Mouse (Mus musculus) gastrocnemius, adult 2 months (tissue): ENCODE data around the gene 4933427I04Rik. TPM values are rescaled to one million over a fixed set of nuclear protein-coding genes. Genes with fewer than 3 reads are reported as not detected.

Experiments used
- DNase-seq: peaks from one replicate; pipeline ENCODE4 v3.0.0; 2022
- H3K27ac ChIP-seq: fragments of 200-600 bp; 2 replicates; pipeline ENCODE4 v1.8.1; 2022; ENCODE audit warnings: mild to moderate bottlenecking
- H3K4me3 ChIP-seq: fragments of 200-600 bp; 2 replicates; pipeline ENCODE4 v1.8.1; 2022; ENCODE audit warnings: mild to moderate bottlenecking, moderate library complexity
- CTCF ChIP-seq: fragments of 200-600 bp; IDR thresholded peaks from 2 replicates; pipeline ENCODE4 v1.8.1; 2022; ENCODE audit warnings: antibody characterized with exemption, mild to moderate bottlenecking, moderate library complexity
- intact Hi-C: fragments of 180-260 bp; cut with DNase I; formaldehyde crosslinking; loops from one replicate; pipeline ENCODE4 v1.15.1; 2025
- total RNA-seq, 2 experiments: library from RNA; stranded (reverse); gene quantifications; 2 replicates each; pipeline ENCODE4 v1.2.3; 2021

The 4933427I04Rik gene
- total RNA-seq, 2 experiments from 2014 or later: not detected

DNA sequence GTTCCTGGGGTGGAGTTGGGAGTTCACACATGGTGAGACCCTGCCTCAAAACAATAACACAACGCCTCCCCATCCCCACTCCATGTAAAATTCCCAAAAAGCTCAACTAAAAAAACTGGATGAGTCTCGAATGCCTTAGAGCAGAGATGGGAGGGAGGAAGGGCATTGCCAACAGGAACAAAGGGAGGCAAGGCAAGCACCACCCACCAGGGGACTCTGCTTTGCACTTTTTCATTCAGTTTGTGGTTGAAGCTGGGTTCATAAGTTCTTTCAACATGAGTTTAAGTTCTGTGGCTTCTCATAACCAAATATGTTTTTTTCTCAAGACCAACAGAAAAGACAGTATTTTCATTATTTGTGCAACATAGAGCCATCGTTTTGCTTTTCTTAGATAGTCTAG is 44.0 kb downstream of the 4933427I04Rik start:
- H3K4me3 ChIP-seq: no peak overlapping the region
- TF ChIP-seq CTCF: no peak
- DNase-seq: no peak
- intact Hi-C loops: loop anchor here (5.0 kb wide), 1 partner anchor 316 kb away; no protein-coding TSS in a partner anchor
- H3K27ac ChIP-seq: no peak overlapping the region

DNA sequence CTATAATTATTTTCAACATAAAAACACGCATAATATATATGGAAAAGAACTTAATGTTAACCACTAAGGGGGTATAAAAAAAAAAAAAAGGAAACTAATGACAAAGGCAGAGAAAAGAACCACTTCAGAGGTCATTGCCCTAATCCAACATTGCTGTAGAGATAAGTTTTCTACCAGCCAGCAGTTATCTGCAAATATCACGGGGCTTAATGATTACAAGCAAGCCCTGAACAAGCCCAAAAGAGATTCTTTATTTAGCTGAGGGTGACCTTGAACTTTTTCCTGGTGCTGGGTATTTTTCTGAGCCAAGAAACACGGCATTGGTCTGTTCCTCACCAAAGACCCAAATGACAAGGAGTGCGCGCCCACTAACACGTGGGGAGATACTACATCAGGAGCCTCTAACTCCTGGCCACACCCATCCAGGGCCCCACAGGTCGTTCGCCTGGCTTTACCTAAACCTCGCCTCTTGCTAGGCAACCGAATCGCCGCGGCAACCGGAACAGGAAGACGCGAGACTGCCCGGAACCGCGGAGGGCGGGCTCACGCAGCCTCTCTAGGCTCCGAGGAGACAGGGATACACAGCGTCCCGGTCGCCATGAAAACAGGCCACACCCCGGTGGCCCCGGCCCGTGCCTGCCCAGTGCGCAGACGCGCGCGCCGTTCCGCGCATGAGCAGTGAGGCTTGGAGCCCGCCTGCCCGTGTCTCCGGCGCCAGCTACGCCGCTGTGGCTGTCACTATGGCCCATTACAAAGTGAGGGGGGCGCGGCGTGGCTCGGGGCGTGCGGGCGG is 45.0 kb downstream of the 4933427I04Rik start, which contains the start of gene Mycbp:
TSS of gene Mycbp (plus strand) at position 500 of the 793 bp plus-strand sequence.
- no peak for TF ChIP-seq CTCF
- peak within 1 kb of the TSS; percentile 87 for H3K27ac ChIP-seq
- intact Hi-C loops: loop anchor here (2.0 to 5.0 kb wide), 2 partner anchors 317 to 1018 kb away; partner anchors contain the start of gene Cap1
- peak; percentile 100 for DNase-seq
- H3K4me3 ChIP-seq: peak within 1 kb of the TSS; percentile 88

DNA sequence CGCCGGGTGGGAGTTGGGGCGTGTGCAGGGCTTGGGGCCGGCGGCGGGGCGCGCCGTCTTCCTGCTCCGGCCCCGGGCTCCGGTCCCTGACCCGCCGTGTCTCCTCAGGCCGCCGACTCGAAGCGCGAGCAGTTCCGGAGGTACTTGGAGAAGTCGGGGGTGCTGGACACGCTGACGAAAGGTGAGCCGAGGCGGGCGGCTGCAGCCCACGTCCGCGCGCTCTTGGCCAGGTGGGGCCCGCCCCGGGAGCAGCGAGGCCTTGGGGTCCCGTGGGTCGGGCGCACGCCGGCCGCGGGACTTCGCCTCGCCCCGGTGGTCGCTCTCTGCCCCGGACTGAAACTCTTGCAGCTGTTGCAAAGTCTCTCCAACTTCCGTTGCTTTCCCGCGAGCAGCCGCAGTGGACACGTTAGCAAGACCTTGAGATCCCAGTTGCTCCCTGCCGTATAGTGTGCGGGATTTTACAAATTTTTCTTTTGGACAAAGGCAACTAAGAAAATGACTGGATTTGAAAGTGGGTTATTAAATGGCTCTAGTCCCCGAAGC is 45.7 kb downstream of the 4933427I04Rik start:
- intact Hi-C loops: loop anchor here (2.0 kb wide), 1 partner anchor 1018 kb away; the partner anchor contains the start of gene Cap1
- no peak for TF ChIP-seq CTCF
- Histone ChIP-seq H3K27ac (peak overlapping the region; percentile 87), H3K4me3 (peak overlapping the region; percentile 88)
- no peak for DNase-seq

DNA sequence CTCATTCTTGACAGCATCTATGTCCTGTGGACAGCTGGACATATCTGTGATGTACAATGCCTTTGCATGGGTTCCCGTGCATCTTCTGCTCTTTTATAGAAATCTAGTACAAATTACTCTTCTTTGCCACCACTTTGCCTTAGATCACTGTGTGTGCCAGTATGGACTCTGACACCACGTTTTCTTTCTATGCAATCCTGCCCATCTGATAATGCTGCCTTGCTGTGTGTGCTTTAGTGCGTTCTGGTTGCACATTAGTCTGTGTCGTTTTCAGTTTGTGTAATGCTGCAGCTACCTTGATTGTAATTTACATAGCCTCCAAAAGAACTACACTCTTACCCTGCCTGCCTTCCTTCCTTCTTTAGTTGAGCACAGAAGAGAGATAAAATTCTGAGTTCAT is 52.0 kb downstream of the 4933427I04Rik start:
- H3K27ac ChIP-seq: no peak overlapping the region
- DNase-seq: no peak
- intact Hi-C loops: no loop called here
- H3K4me3 ChIP-seq: no peak overlapping the region
- TF ChIP-seq CTCF: no peak

DNA sequence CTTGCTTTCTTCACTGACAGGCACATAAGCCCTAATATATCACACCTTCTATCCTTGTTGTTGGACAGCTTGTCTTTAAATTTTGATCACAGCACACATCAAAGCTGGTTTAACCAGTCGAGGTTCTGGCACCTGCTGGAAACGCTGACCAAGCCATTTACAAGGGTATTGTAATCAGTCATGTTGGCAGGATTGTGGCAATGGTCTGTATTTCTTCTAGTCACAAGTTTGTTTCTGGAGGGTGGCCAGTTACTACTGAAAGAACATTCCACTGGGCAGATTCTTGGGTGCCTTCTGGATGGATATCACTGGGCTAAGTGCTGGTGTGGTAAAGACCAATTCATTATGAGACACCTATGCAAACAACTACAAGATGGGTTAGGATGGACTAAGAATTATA is 53.0 kb downstream of the 4933427I04Rik start:
- no peak for DNase-seq
- no peak for TF ChIP-seq CTCF
- Histone ChIP-seq H3K27ac (no peak overlapping the region), H3K4me3 (no peak overlapping the region)
- intact Hi-C loops: no loop called here

Other genes with a start within 250 kb of the 4933427I04Rik start
- 10 to 100 TPM; 48.4 to 66.4 TPM for gene Macf1, start 175.3 kb upstream of the 4933427I04Rik start, total RNA-seq
- 100 to 1,000 TPM; 242 to 305 TPM for gene Ndufs5, start 141.5 kb upstream of the 4933427I04Rik start, total RNA-seq
- gene Akirin1, start 109.3 kb upstream of the 4933427I04Rik start, total RNA-seq: 10 to 100 TPM; 24.1 to 24.5 TPM
- gene Rhbdl2, start 71.8 kb upstream of the 4933427I04Rik start, total RNA-seq: not detected
- gene Mycbp, start 45.2 kb downstream of the 4933427I04Rik start, total RNA-seq: 10 to 100 TPM; 18.3 to 19.5 TPM
- 10 to 100 TPM; 20.0 to 23.3 TPM for gene Rragc, start 57.8 kb downstream of the 4933427I04Rik start, total RNA-seq
- not detected for gene 4930535I16Rik, start 58.3 kb downstream of the 4933427I04Rik start, total RNA-seq